Mouse (Mus musculus): ENCODE measurements around the gene Cdh5.

GRCm38 (mm10) chr8:104188459-104188858 lies 87.0 kb downstream of the Cdh5 start:
- TF ChIP-seq CTCF (IDR thresholded peaks at IDR 0.05; ENCODE audit: borderline replicate concordance, insufficient read depth, low read depth, low read length) (no peak), POLR2A (IDR thresholded peaks at IDR 0.05; ENCODE audit: borderline replicate concordance, insufficient read depth, low read length) (no peak)
